Mouse (Mus musculus) c-Kit-positive CD71-positive TER-119-positive erythroid progenitor cells, embryonic 14.5 days (primary cell): Measurements from ENCODE around the gene Slco1a5.
"Not testable (repeated sequence)": the region's sequence is repeated elsewhere in the genome, so short reads cannot be mapped to it uniquely, and the experiment has no call there.

ENCODE experiments used
- DNase-seq: peaks from one replicate; pipeline ENCODE4 v3.0.0-alpha.2; 2013; ENCODE audit warnings: low spot score

Slco1a5 gene

GRCm38 (mm10) chr6:142289413-142290118, 33.2 kb downstream of the Slco1a5 start:
- DNase-seq = no peak

- no peak for DNase-seq
These were observed 46.9 kb downstream of the Slco1a5 start for GRCm38 (mm10) chr6:142275721-142276442.

- DNase-seq = not testable (repeated sequence)
These were observed 72.0 kb downstream of the Slco1a5 start for GRCm38 (mm10) chr6:142250738-142251307.

- no peak for DNase-seq
These were observed 77.7 kb downstream of the Slco1a5 start for GRCm38 (mm10) chr6:142245065-142245464.

- DNase-seq = no peak
These were observed 83.3 kb downstream of the Slco1a5 start for GRCm38 (mm10) chr6:142239468-142239867.

GRCm38 (mm10) chr6:142220138-142220537, 102.6 kb downstream of the Slco1a5 start:
- no peak for DNase-seq

- DNase-seq = no peak
These were observed 111.0 kb downstream of the Slco1a5 start for GRCm38 (mm10) chr6:142211821-142212220.

- no peak for DNase-seq
These were observed 113.0 kb downstream of the Slco1a5 start for GRCm38 (mm10) chr6:142209749-142210148.

GRCm38 (mm10) chr6:142208421-142208820, 114.4 kb downstream of the Slco1a5 start, which contains the start of gene Slco1a6:
Slco1a6 (minus strand) TSS chr6:142208521.
- no peak for DNase-seq

- DNase-seq = no peak
These were observed 122.3 kb downstream of the Slco1a5 start for GRCm38 (mm10) chr6:142200524-142200923.

GRCm38 (mm10) chr6:142194245-142194644, 128.5 kb downstream of the Slco1a5 start:
- no peak for DNase-seq

- DNase-seq = no peak
These were observed 130.8 kb downstream of the Slco1a5 start for GRCm38 (mm10) chr6:142191962-142192361.

GRCm38 (mm10) chr6:142187426-142187825, 135.4 kb downstream of the Slco1a5 start:
- no peak for DNase-seq

GRCm38 (mm10) chr6:142185868-142186415, 136.8 kb downstream of the Slco1a5 start:
- DNase-seq = no peak
